Mouse (Mus musculus): Measurements from ENCODE around the gene Gpr3.

GRCm38 (mm10) chr4:133247072-133247471 lies 34.7 kb upstream of the Gpr3 start:
- no peak for TF ChIP-seq POLR2A (IDR thresholded peaks at IDR 0.05; ENCODE audit: control insufficient read depth, extremely low read depth, insufficient read depth, low read length, poor library complexity)
- TF ChIP-seq CTCF (IDR thresholded peaks at IDR 0.05; ENCODE audit: borderline replicate concordance, control insufficient read depth, extremely low read depth, insufficient read depth, low read length, poor library complexity): no peak
